Comparison of ENCODE assay signal across 9 mouse cellular contexts in the genomic region with DNA sequence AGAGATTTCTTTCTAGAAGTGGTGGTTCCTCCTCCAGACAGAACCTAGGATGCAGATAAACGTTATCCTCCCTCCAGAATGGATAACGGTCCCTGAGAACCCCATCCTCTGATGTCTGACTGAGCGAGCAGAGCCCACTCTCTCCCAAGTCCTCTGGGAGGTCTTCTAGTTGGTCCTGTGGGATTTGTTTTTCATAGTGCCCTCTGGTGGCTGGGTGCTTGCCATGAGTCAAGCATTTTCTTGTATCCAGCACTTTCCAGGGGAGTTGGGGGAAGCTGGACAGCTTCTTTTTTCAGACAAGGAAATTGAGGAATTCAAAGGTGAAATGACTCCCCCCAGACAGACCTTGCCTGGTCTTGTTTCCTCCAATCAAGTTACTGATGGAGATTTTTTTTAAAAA.
A peak's percentile ranks its signal among the peaks of the same experiment; 100 is the strongest.
DNase-seq lines count a peak whose midpoint lies in the region; ATAC-seq and TF ChIP-seq lines count a peak whose summit lies in the region.
"Had no signal": no experiment of that assay in that cellular context is flagged by ENCODE, and none has a peak within 500 bp of the region (broad histone marks: within the 10 kb centered on the region; RNA-seq: fewer than 3 reads in every experiment).

No protein-coding gene starts in this region.

- no peaks in the 10 kb centered on the region for H3K36me3 ChIP-seq in kidney, embryonic 14.5 days (ENCODE audit: control insufficient read depth, insufficient read depth, low read length)
- H3K36me3 ChIP-seq in liver, embryonic 14.5 days (replicated peaks; ENCODE audit: control insufficient read depth, insufficient read depth, low read depth): no peaks in the 10 kb centered on the region
- H3K36me3 ChIP-seq: liver, embryonic 13.5 days had no signal

- DNase-seq in kidney, adult 18-20 months: peak; percentile 68
- peak; percentile 22 for DNase-seq in NIH3T3 (ENCODE audit: low read depth)
- peak; percentile 80 for DNase-seq in brain, adult 2 months (ENCODE audit: low read depth, low spot score)
- peak; percentile 47 to 72 for DNase-seq in kidney, adult 8-10 months
- DNase-seq in liver, embryonic 14.5 days (ENCODE audit: low read depth in 3 of 3, low spot score in 3 of 3): no peak
- peak; percentile 44 for DNase-seq in thymus, postnatal 0 days (ENCODE audit: low spot score)
- DNase-seq: liver, embryonic 13.5 days had no signal

- H3K4me1 ChIP-seq in kidney, embryonic 14.5 days (ENCODE audit: control insufficient read depth, insufficient read depth, low read length): no peaks in the 10 kb centered on the region
- H3K4me1 ChIP-seq in liver, embryonic 14.5 days (replicated peaks; ENCODE audit: control insufficient read depth in 2 of 2, insufficient read depth in 2 of 2, low read length in 1 of 2): no peaks in the 10 kb centered on the region
- H3K4me1 ChIP-seq: liver, embryonic 13.5 days had no signal

- no peak overlapping the region for H3K4me3 ChIP-seq in kidney, embryonic 14.5 days (ENCODE audit: low read length)
- no peak overlapping the region for H3K4me3 ChIP-seq in liver, embryonic 14.5 days (ENCODE audit: insufficient read depth in 1 of 2, low read depth in 2 of 2, low read length in 2 of 2)
- H3K4me3 ChIP-seq: erythroblast, embryonic 14.5 days; liver, embryonic 13.5 days had no signal

- no peak overlapping the region for H3K27ac ChIP-seq in kidney, embryonic 14.5 days (ENCODE audit: low read depth, low read length)
- H3K27ac ChIP-seq in liver, embryonic 14.5 days: no peak overlapping the region
- H3K27ac ChIP-seq: liver, embryonic 13.5 days had no signal

- H3K4me2 ChIP-seq in kidney, embryonic 14.5 days (replicated peaks; ENCODE audit: low read depth, low read length): no peak overlapping the region
- no peak overlapping the region for H3K4me2 ChIP-seq in liver, embryonic 14.5 days (ENCODE audit: low read depth)
- H3K4me2 ChIP-seq: liver, embryonic 13.5 days had no signal

- TF ChIP-seq EP300 in liver, embryonic 14.5 days (IDR thresholded peaks at IDR 0.05; ENCODE audit: low read depth): no peak

- no peaks in the 10 kb centered on the region for H3K9me3 ChIP-seq in kidney, embryonic 14.5 days (ENCODE audit: control insufficient read depth, low read length)
- no peaks in the 10 kb centered on the region for H3K9me3 ChIP-seq in liver, embryonic 14.5 days (ENCODE audit: control insufficient read depth, low read length)
- H3K9me3 ChIP-seq: liver, embryonic 13.5 days had no signal

- H3K9ac ChIP-seq in kidney, embryonic 14.5 days (ENCODE audit: low read depth, low read length): no peak overlapping the region
- no peak overlapping the region for H3K9ac ChIP-seq in liver, embryonic 14.5 days (replicated peaks)
- H3K9ac ChIP-seq: liver, embryonic 13.5 days had no signal

- WGBS in kidney, embryonic 14.5 days: 64% methylated on average over 3 of the region's 3 CpGs
- WGBS in liver, embryonic 14.5 days (ENCODE audit: insufficient replicate concordance): 28% methylated on average over 3 of the region's 3 CpGs

- ATAC-seq in kidney, embryonic 14.5 days (ENCODE audit: low FRiP score, low TSS enrichment): no peak
- no peak for ATAC-seq in liver, embryonic 14.5 days (ENCODE audit: insufficient read depth)

- H3K27me3 ChIP-seq in kidney, embryonic 14.5 days (ENCODE audit: control insufficient read depth, insufficient read depth, low read length): no peaks in the 10 kb centered on the region
- no peaks in the 10 kb centered on the region for H3K27me3 ChIP-seq in liver, embryonic 14.5 days (ENCODE audit: control insufficient read depth, insufficient read depth, low read length)
- H3K27me3 ChIP-seq: liver, embryonic 13.5 days had no signal

- TF ChIP-seq CTCF in liver, embryonic 14.5 days (IDR thresholded peaks at IDR 0.05; ENCODE audit: low read depth): peak; percentile 50

Comparison
In these comparisons a context has a peak if more than half of its experiments do, and no peak if none do; other contexts are left out.
1. DNase-seq: peak in kidney, adult 18-20 months (single experiment), NIH3T3 (single experiment), brain, adult 2 months (single experiment), kidney, adult 8-10 months (2 of 2) and thymus, postnatal 0 days (single experiment); none in liver, embryonic 14.5 days (0 of 3).